Mouse (Mus musculus): ENCODE data around the gene Uvssa. TPM values are rescaled to one million over a fixed set of nuclear protein-coding genes. Genes with fewer than 3 reads are reported as not detected.

The Uvssa gene
- polyA plus RNA-seq, 1 experiment from 2014 or later, result 2.2 TPM

- DNase-seq, result no peak
Measured at GRCm38 (mm10) chr5:33372331-33373038, 5.9 kb upstream of the Uvssa start.

GRCm38 (mm10) chr5:33377176-33377575, 1.2 kb upstream of the Uvssa start:
- DNase-seq (no peak), ATAC-seq (ENCODE audit: low read depth) (no peak)
- peaks cover 41% of the 10 kb centered on the region for H3K4me1 ChIP-seq (replicated peaks)
- H3K36me3 ChIP-seq, result peaks cover 37% of the 10 kb centered on the region
- no peaks in the 10 kb centered on the region for H3K9me3 ChIP-seq (replicated peaks)
- peak overlapping the region; percentile 78 for H3K4me3 ChIP-seq (replicated peaks)
- H3K9ac ChIP-seq, result peak overlapping the region; percentile 87
- 46% methylated on average over 6 of the region's 6 CpGs for WGBS (ENCODE audit: insufficient replicate concordance)
- H3K27ac ChIP-seq, result no peak overlapping the region; the same call in 1 of the 2 replicates
- peak overlapping the region; percentile 95 for H3K4me2 ChIP-seq
- H3K27me3 ChIP-seq, result no peaks in the 10 kb centered on the region

More at GRCm38 (mm10) chr5:33372331-33373038, 5.9 kb upstream of the Uvssa start:
- H3K4me3 ChIP-seq (replicated peaks), result no peak overlapping the region
- H3K27me3 ChIP-seq, result no peaks in the 10 kb centered on the region
- no peaks in the 10 kb centered on the region for H3K9me3 ChIP-seq (replicated peaks)
- H3K4me2 ChIP-seq, result no peak overlapping the region
- H3K36me3 ChIP-seq, result peaks cover 71% of the 10 kb centered on the region
- 75% methylated on average over 18 of the region's 18 CpGs for WGBS (ENCODE audit: insufficient replicate concordance)
- H3K4me1 ChIP-seq (replicated peaks), result peaks cover 44% of the 10 kb centered on the region
- no peak overlapping the region for H3K9ac ChIP-seq
- peak overlapping the region; percentile 66; the same call in 1 of the 2 replicates for H3K27ac ChIP-seq
- ATAC-seq (ENCODE audit: low read depth), result no peak

- DNase-seq, result no peak
Measured at GRCm38 (mm10) chr5:33377801-33378301, 498 bp upstream of the Uvssa start.

GRCm38 (mm10) chr5:33387550-33387949, 9.2 kb downstream of the Uvssa start:
- H3K9ac ChIP-seq, result no peak overlapping the region
- H3K4me2 ChIP-seq, result no peak overlapping the region
- H3K36me3 ChIP-seq, result peaks cover 26% of the 10 kb centered on the region
- no peak for ATAC-seq (ENCODE audit: low read depth)
- 82% methylated on average over 11 of the region's 11 CpGs for WGBS (ENCODE audit: insufficient replicate concordance)
- H3K27me3 ChIP-seq, result no peaks in the 10 kb centered on the region
- H3K4me1 ChIP-seq (replicated peaks), result no peaks in the 10 kb centered on the region
- DNase-seq, result no peak
- H3K27ac ChIP-seq, result no peak overlapping the region
- H3K4me3 ChIP-seq (replicated peaks), result no peak overlapping the region
- no peaks in the 10 kb centered on the region for H3K9me3 ChIP-seq (replicated peaks)

More at GRCm38 (mm10) chr5:33377801-33378301, 498 bp upstream of the Uvssa start:
- 2% methylated on average over 21 of the region's 21 CpGs for WGBS (ENCODE audit: insufficient replicate concordance)
- Histone ChIP-seq H3K4me1 (replicated peaks) (peaks cover 35% of the 10 kb centered on the region), H3K27me3 (no peaks in the 10 kb centered on the region), H3K4me3 (replicated peaks) (peak overlapping the region; percentile 78), H3K4me2 (peak overlapping the region; percentile 95), H3K9me3 (replicated peaks) (no peaks in the 10 kb centered on the region), H3K9ac (peak overlapping the region; percentile 87), H3K27ac (peak overlapping the region; percentile 94), H3K36me3 (peaks cover 30% of the 10 kb centered on the region)
- no peak for ATAC-seq (ENCODE audit: low read depth)

- ATAC-seq (ENCODE audit: low read depth), result no peak
- WGBS (ENCODE audit: insufficient replicate concordance), result 19% methylated on average over 7 of the region's 7 CpGs
- Histone ChIP-seq H3K9ac (no peak overlapping the region), H3K4me3 (replicated peaks) (no peak overlapping the region), H3K9me3 (replicated peaks) (no peaks in the 10 kb centered on the region), H3K27me3 (no peaks in the 10 kb centered on the region), H3K4me1 (replicated peaks) (no peaks in the 10 kb centered on the region), H3K27ac (no peak overlapping the region), H3K36me3 (peaks cover 22% of the 10 kb centered on the region), H3K4me2 (no peak overlapping the region)
- peak; percentile 51 for DNase-seq
Measured at GRCm38 (mm10) chr5:33393803-33394202, 15.5 kb downstream of the Uvssa start.

GRCm38 (mm10) chr5:33395693-33396092, 17.3 kb downstream of the Uvssa start:
- no peak overlapping the region for H3K4me2 ChIP-seq
- no peak overlapping the region for H3K4me3 ChIP-seq (replicated peaks)
- H3K27me3 ChIP-seq, result no peaks in the 10 kb centered on the region
- ATAC-seq (ENCODE audit: low read depth) (no peak), DNase-seq (no peak)
- H3K9me3 ChIP-seq (replicated peaks), result no peaks in the 10 kb centered on the region
- H3K36me3 ChIP-seq, result peaks cover 15% of the 10 kb centered on the region
- WGBS (ENCODE audit: insufficient replicate concordance), result 81% methylated on average over 11 of the region's 11 CpGs
- H3K4me1 ChIP-seq (replicated peaks), result no peaks in the 10 kb centered on the region
- no peak overlapping the region for H3K9ac ChIP-seq
- H3K27ac ChIP-seq, result no peak overlapping the region

- no peak for ATAC-seq (ENCODE audit: low read depth)
- no peak overlapping the region for H3K9ac ChIP-seq
- H3K36me3 ChIP-seq, result peaks cover 9% of the 10 kb centered on the region
- no peak overlapping the region for H3K4me2 ChIP-seq
- no peak overlapping the region for H3K4me3 ChIP-seq (replicated peaks)
- no peak for DNase-seq
- H3K4me1 ChIP-seq (replicated peaks), result no peaks in the 10 kb centered on the region
- H3K9me3 ChIP-seq (replicated peaks), result no peaks in the 10 kb centered on the region
- H3K27ac ChIP-seq, result no peak overlapping the region
- H3K27me3 ChIP-seq, result no peaks in the 10 kb centered on the region
- WGBS (ENCODE audit: insufficient replicate concordance), result 76% methylated on average over 7 of the region's 7 CpGs
Measured at GRCm38 (mm10) chr5:33396828-33397227, 18.5 kb downstream of the Uvssa start.

GRCm38 (mm10) chr5:33400819-33401218, 22.5 kb downstream of the Uvssa start:
- H3K4me2 ChIP-seq, result no peak overlapping the region
- peaks cover 3% of the 10 kb centered on the region; the same call in 1 of the 2 replicates for H3K36me3 ChIP-seq
- no peaks in the 10 kb centered on the region for H3K9me3 ChIP-seq (replicated peaks)
- no peaks in the 10 kb centered on the region for H3K27me3 ChIP-seq
- no peak overlapping the region for H3K27ac ChIP-seq
- no peak for ATAC-seq (ENCODE audit: low read depth)
- no peaks in the 10 kb centered on the region for H3K4me1 ChIP-seq (replicated peaks)
- H3K9ac ChIP-seq, result no peak overlapping the region
- WGBS (ENCODE audit: insufficient replicate concordance), result 67% methylated on average over 12 of the region's 12 CpGs
- no peak for DNase-seq
- no peak overlapping the region for H3K4me3 ChIP-seq (replicated peaks)

- no peaks in the 10 kb centered on the region for H3K36me3 ChIP-seq
- H3K4me3 ChIP-seq (replicated peaks), result no peak overlapping the region
- no peak overlapping the region for H3K4me2 ChIP-seq
- ATAC-seq (ENCODE audit: low read depth) (no peak), DNase-seq (no peak)
- H3K9me3 ChIP-seq (replicated peaks), result no peaks in the 10 kb centered on the region
- WGBS (ENCODE audit: insufficient replicate concordance), result 36% methylated on average over 3 of the region's 3 CpGs
- H3K27ac ChIP-seq, result no peak overlapping the region
- 0 out of 2 replicates have a peak, but pooled peaks cover 3% of the 10 kb centered on the region for H3K27me3 ChIP-seq
- no peak overlapping the region for H3K9ac ChIP-seq
- no peaks in the 10 kb centered on the region for H3K4me1 ChIP-seq (replicated peaks)
Measured at GRCm38 (mm10) chr5:33420313-33420712, 42.0 kb downstream of the Uvssa start.

- Histone ChIP-seq H3K27me3 (peaks cover 67% of the 10 kb centered on the region), H3K9me3 (replicated peaks) (no peaks in the 10 kb centered on the region), H3K36me3 (no peaks in the 10 kb centered on the region), H3K4me1 (replicated peaks) (peaks cover 8% of the 10 kb centered on the region), H3K27ac (no peak overlapping the region), H3K4me3 (replicated peaks) (no peak overlapping the region), H3K4me2 (no peak overlapping the region), H3K9ac (no peak overlapping the region)
- no peak for ATAC-seq (ENCODE audit: low read depth)
- DNase-seq, result no peak
Measured at GRCm38 (mm10) chr5:33427461-33427860, 49.1 kb downstream of the Uvssa start.

GRCm38 (mm10) chr5:33430106-33430505, 51.8 kb downstream of the Uvssa start:
- H3K4me2 ChIP-seq, result no peak overlapping the region
- no peaks in the 10 kb centered on the region for H3K9me3 ChIP-seq (replicated peaks)
- no peak for DNase-seq
- H3K4me1 ChIP-seq (replicated peaks), result peaks cover 26% of the 10 kb centered on the region
- H3K9ac ChIP-seq, result no peak overlapping the region
- ATAC-seq (ENCODE audit: low read depth), result no peak
- H3K27me3 ChIP-seq, result peaks cover 90% of the 10 kb centered on the region
- H3K4me3 ChIP-seq (replicated peaks), result no peak overlapping the region
- H3K36me3 ChIP-seq, result no peaks in the 10 kb centered on the region
- 5% methylated on average over 16 of the region's 16 CpGs for WGBS (ENCODE audit: insufficient replicate concordance)
- H3K27ac ChIP-seq, result no peak overlapping the region
